Mouse (Mus musculus) G1E (cell line): ENCODE data around the gene Ttc27. TPM values are rescaled to one million over a fixed set of nuclear protein-coding genes. Genes with fewer than 3 reads are reported as not detected.

ENCODE experiments used
- ATAC-seq: 2 replicates; pipeline ENCODE4 v1.8.0; 2016; ENCODE audit warnings: mild to moderate bottlenecking; ENCODE audit not compliant: insufficient number of reproducible peaks, poor library complexity, low FRiP score, severe bottlenecking; ENCODE audit errors: extremely low read depth
- DNase-seq: peaks from one replicate; pipeline ENCODE4 v3.0.0; 2012; ENCODE audit warnings: low spot score
- H3K27me3 ChIP-seq: 2 replicates; pipeline ENCODE4 v1.6.1; 2012; ENCODE audit warnings: mild to moderate bottlenecking, low read length, inconsistent platforms; ENCODE audit not compliant: insufficient read depth
- H3K36me3 ChIP-seq: replicated peaks from 2 replicates; pipeline ENCODE3; 2012; ENCODE audit warnings: mild to moderate bottlenecking, inconsistent platforms
- H3K4me1 ChIP-seq: 2 replicates; pipeline ENCODE4 v1.6.1; 2012; ENCODE audit warnings: low read depth, low read length, inconsistent platforms, mixed read lengths; ENCODE audit not compliant: insufficient read depth
- H3K4me3 ChIP-seq: 2 replicates; pipeline ENCODE4 v1.5.1; 2012; ENCODE audit warnings: low read depth, mild to moderate bottlenecking, inconsistent platforms, low read length, moderate library complexity, mixed read lengths
- H3K9me3 ChIP-seq: replicated peaks from 2 replicates; pipeline ENCODE4 v1.6.1; 2012; ENCODE audit warnings: inconsistent platforms
- CTCF ChIP-seq: IDR thresholded peaks from 2 replicates; pipeline ENCODE4 v1.5.1; 2012; ENCODE audit warnings: low read depth, low read length, inconsistent platforms, mixed read lengths
- GATA1 ChIP-seq: IDR thresholded peaks from 2 replicates; pipeline ENCODE4 v1.6.1; 2012; ENCODE audit warnings: borderline replicate concordance, low read length, inconsistent platforms, mixed read lengths
- GATA2 ChIP-seq: IDR thresholded peaks from 2 replicates; pipeline ENCODE4 v1.6.1; 2012; ENCODE audit warnings: low read depth, low read length, inconsistent platforms, borderline replicate concordance
- POLR2AphosphoS5 ChIP-seq: IDR thresholded peaks from 2 replicates; pipeline ENCODE4 v1.6.1; 2012; ENCODE audit warnings: low read depth, low read length, inconsistent platforms; ENCODE audit not compliant: insufficient replicate concordance
- TAL1 ChIP-seq: conservative IDR thresholded peaks from 2 replicates; pipeline ENCODE4 v1.6.1; 2012; ENCODE audit warnings: low read depth, low read length, inconsistent platforms, mixed read lengths
- polyA plus RNA-seq: library from polyadenylated mRNA; stranded (reverse); fragments of >175 nt; gene quantifications from 2 replicates; pipeline ENCODE4 v1.2.3, GENCODE M21; 2012
- total RNA-seq, 2 experiments: library from RNA; stranded (forward) in 1 of 2; stranded (reverse) in 1 of 2; fragments of 200-1000 nt in 1 of 2; fragments of >200 nt in 1 of 2; fragmentation: Nextera tagmentation in 1 of 2; gene quantifications; 2 replicates each; pipeline ENCODE4 v1.2.3; 2014 to 2017

Gene Ttc27
- total and polyA plus RNA-seq, 3 experiments = 20.5 to 39.4 (median 23.1) TPM

DNA sequence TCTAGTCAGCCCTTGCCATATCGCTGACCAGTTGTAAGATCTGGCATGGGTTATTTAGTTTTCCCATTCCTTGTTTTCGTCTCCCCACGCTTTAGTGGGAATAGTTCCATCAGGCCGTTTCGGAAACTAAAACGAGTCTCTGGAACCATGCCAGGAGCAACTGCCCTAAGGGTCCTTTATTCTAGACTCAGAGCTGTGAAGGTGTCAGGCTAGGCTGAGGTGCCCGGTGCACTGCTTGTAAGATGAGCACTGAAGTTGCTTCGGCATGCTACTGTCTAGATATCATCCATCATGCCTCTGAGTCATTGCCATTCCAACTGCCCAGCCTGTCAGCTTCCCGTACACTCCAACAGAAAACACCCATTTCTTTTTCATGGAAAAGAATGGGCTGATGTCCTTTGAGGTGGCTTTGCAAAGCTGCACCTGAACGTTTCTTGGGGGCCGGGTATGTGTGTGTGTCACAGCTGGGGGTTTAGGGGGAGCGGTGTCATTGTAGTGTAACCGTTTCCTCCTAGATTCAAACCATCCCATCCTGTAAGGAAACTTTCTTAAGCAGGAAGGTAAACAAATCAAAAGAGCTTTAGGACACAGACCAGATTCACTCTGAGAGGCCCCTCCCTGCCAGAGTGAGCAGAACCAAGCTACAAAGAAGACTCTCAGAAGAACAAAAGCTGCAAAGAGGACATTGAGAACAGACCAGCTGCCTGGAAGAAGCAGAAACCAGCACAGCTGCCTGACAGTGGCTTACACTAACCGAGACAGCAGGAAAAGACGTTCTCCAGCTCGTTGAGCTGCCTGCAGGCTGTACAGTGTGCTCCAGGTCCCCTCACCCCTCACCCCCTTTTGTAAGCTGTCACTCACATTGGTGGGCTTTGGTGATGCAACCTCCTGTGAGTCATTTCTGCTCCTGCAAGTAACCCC lies 186.1 kb downstream of the Ttc27 start:
- no peak for ATAC-seq
- DNase-seq = no peak
- Histone ChIP-seq H3K36me3 (no peaks in the 10 kb centered on the region), H3K4me1 (no peaks in the 10 kb centered on the region), H3K9me3 (no peaks in the 10 kb centered on the region), H3K4me3 (no peak overlapping the region), H3K27me3 (peaks cover 5% of the 10 kb centered on the region; the same call in 1 of the 2 replicates)
- TF ChIP-seq CTCF = no peak
- no peak for TF ChIP-seq GATA2
- TF ChIP-seq TAL1 = no peak
- TF ChIP-seq GATA1 = no peak
- no peak for TF ChIP-seq POLR2AphosphoS5

DNA sequence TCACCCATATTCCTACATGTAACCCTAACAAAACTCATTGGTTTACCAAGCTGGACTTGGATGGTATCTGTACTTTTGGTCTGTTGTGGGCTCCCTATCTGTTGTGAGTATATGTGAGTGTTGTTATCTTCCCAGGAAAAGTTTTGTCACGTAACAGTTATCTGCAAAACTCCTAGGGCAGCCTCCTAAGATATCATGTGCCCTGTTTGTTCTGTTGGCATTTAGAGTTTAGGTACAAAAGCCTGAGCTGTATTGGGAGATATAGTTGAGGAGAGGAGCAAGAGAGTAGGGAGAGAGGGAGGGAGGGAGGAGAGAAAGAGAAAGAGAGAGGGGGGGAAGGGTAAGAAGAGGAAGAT lies 186.8 kb downstream of the Ttc27 start:
- peaks cover 5% of the 10 kb centered on the region; the same call in 1 of the 2 replicates for H3K27me3 ChIP-seq
- DNase-seq = no peak
- TF ChIP-seq GATA2 (no peak), POLR2AphosphoS5 (no peak), GATA1 (no peak), CTCF (no peak), TAL1 (no peak)
- H3K9me3 ChIP-seq = no peaks in the 10 kb centered on the region
- no peak for ATAC-seq
- no peaks in the 10 kb centered on the region for H3K36me3 ChIP-seq
- H3K4me3 ChIP-seq = no peak overlapping the region
- H3K4me1 ChIP-seq = no peaks in the 10 kb centered on the region

DNA sequence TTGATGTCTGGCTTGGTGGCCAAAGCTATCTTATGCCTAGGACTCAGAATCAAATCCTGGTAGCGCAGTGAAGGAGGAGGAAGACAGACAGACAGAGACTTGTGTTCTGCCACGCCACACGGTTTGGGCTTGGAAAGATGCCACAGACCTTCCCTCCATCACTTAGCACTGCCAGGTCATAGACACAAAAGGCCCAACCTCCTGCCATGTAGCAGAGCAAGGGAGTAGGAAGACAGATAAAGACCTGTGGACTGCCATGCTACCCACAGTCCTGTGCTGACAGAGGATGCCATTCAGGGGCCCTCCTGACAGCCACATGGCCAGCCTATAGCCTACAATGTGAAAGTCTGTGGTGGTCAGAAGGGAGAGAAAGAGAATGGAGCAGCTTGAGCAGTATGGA lies 187.4 kb downstream of the Ttc27 start:
- no peak for DNase-seq
- no peaks in the 10 kb centered on the region for H3K36me3 ChIP-seq
- TF ChIP-seq POLR2AphosphoS5 (no peak), GATA2 (no peak), TAL1 (no peak), CTCF (no peak), GATA1 (no peak)
- H3K4me3 ChIP-seq = no peak overlapping the region
- no peaks in the 10 kb centered on the region for H3K9me3 ChIP-seq
- no peak for ATAC-seq
- H3K27me3 ChIP-seq = peaks cover 5% of the 10 kb centered on the region; the same call in 1 of the 2 replicates
- no peaks in the 10 kb centered on the region for H3K4me1 ChIP-seq

DNA sequence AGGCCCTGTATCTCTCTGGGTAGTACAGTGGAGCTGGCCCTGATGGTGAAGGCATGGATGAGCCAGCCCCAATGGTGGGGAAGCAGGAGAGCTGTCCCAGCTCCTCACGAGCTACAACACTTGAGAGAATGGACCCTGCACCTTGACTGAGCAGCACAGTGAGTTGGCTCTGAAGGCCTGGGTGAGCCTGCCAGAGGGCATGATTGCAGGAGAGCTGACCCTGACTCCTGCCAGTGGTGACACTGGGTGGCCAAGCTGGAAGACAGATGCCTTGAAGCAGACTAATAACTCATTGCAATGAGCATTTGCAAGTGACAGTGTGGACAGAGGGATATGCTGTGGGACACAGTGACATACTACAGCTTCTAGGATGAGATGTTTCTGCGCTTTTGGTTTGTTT lies 195.5 kb downstream of the Ttc27 start:
- no peaks in the 10 kb centered on the region for H3K4me1 ChIP-seq
- ATAC-seq (no peak), DNase-seq (no peak)
- TF ChIP-seq GATA2 (no peak), GATA1 (no peak), TAL1 (no peak), POLR2AphosphoS5 (no peak), CTCF (no peak)
- peaks cover 3% of the 10 kb centered on the region; the same call in 1 of the 2 replicates for H3K9me3 ChIP-seq
- no peaks in the 10 kb centered on the region for H3K36me3 ChIP-seq
- H3K27me3 ChIP-seq = peaks cover 7% of the 10 kb centered on the region
- H3K4me3 ChIP-seq = no peak overlapping the region

Other genes starting within 250 kb of the Ttc27 start
- 40.2 and 40.5 TPM in 2 replicates for gene Yipf4, start 228.2 kb upstream of the Ttc27 start, total RNA-seq (2014; fragmentation: Nextera tagmentation)
- 32.9 and 49.6 TPM in 2 replicates for gene Yipf4, start 228.2 kb upstream of the Ttc27 start, total RNA-seq (2017)
- gene Yipf4, start 228.2 kb upstream of the Ttc27 start, polyA plus RNA-seq = 9.7 and 17.1 TPM in 2 replicates
- 266 and 279 TPM in 2 replicates for gene Birc6, start 189.4 kb upstream of the Ttc27 start, total RNA-seq (2014; fragmentation: Nextera tagmentation)
- 133 and 151 TPM in 2 replicates for gene Birc6, start 189.4 kb upstream of the Ttc27 start, total RNA-seq (2017)
- 25.0 and 33.4 TPM in 2 replicates for gene Birc6, start 189.4 kb upstream of the Ttc27 start, polyA plus RNA-seq